Mouse (Mus musculus) spleen, embryonic (tissue): Measurements from ENCODE around the gene Ankrd27.
"Not testable (repeated sequence)": the region's sequence is repeated elsewhere in the genome, so short reads cannot be mapped to it uniquely, and the experiment has no call there.

ENCODE experiments used
- CTCF ChIA-PET: fragments of 350-600 bp; sonication (Branson Sonifier 250); formaldehyde crosslinking; loops from one replicate; lab custom pipeline; 2022; lab: Charles Lee

The Ankrd27 gene

DNA sequence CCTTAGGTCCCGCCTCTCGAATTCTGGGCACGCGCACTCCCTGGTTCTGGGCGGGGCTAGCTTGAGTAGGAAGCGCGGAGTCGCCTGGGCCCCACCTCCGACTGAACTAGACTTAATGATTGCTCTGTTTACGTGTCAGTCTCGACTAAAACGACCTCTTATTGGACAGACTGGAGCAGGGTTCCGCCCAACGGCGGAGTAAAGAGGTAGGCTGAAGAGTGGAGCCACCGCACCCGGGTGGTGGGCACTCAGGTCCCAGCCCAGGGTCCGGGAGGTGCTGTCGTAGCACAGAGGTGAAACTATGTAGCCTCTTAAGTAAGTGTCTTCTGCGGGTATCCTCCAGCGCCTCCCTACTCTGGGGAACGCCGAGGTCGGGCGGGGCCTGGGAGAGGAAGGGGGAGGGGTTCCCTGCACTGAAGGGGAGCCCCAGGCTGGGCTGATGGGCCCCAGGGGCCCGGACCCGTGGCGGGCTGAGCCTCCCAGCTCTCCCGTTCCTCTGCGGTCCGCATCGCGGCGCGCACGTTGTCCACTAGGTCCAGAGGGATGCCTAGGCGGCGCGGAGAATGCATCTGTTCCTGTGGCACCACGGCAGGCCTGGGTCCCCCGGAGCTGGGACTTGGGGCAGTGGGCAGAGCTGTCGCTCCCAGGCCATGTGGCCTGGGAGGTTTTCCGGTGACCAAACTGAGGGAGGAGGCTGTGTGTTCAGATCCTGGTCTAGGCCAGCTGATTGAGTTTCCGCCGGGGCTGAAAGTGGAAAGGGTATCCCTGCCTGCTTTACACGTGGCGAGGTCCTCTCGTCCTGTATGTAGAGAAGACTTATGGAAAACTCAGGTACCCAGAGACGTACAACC, at the start of gene Ankrd27:
TSS of gene Ankrd27 (plus strand) at position 190 of the 851 bp plus-strand sequence.
- CTCF ChIA-PET = interaction anchor here (0.6 kb wide), 1 partner anchor 35 kb away, joined by 3 read pairs; no protein-coding TSS in a partner anchor

DNA sequence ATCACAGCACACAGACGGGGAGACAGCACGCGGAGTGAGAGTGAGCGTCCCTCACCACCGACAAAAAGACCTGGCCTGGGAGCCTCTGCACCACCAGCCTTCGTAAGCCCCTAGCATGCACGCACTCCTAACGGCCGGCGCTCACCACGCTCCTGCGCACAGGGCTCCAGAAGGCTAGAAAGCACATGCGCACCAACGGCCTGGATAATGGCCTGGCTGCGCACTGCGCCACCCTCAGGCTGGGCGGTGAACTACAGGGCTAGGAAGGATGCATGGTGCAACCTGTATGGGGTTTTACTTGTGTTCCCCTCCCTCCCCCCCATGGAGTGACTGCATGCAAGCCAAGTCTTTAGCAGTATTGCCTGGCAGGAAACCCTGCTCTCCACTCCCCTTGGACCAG, 48.5 kb upstream of the Ankrd27 start, which contains the start of gene Tdrd12:
TSS of gene Tdrd12 (minus strand) at position 184 of the 400 bp plus-strand sequence.
- CTCF ChIA-PET = no interaction called here

DNA sequence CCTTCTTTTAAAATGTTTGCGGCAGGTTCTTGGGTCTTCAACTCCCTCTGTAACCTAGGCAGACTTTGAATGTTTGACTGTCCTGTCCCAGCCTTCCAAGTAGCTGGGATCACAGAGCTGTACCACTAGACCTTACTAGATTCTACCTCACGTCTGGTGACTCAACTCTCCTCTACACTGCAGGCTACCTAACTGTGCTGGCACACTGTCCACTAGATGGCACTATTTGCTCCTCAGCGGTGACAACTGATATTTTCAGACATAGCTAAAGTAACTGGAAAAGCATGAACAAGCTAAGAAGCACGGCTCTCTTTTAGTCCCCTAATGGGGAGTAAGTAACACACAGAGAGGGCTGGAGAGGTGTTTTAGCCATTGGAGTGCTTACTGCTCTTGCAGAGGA, 40.2 kb upstream of the Ankrd27 start:
- CTCF ChIA-PET = no interaction called here

DNA sequence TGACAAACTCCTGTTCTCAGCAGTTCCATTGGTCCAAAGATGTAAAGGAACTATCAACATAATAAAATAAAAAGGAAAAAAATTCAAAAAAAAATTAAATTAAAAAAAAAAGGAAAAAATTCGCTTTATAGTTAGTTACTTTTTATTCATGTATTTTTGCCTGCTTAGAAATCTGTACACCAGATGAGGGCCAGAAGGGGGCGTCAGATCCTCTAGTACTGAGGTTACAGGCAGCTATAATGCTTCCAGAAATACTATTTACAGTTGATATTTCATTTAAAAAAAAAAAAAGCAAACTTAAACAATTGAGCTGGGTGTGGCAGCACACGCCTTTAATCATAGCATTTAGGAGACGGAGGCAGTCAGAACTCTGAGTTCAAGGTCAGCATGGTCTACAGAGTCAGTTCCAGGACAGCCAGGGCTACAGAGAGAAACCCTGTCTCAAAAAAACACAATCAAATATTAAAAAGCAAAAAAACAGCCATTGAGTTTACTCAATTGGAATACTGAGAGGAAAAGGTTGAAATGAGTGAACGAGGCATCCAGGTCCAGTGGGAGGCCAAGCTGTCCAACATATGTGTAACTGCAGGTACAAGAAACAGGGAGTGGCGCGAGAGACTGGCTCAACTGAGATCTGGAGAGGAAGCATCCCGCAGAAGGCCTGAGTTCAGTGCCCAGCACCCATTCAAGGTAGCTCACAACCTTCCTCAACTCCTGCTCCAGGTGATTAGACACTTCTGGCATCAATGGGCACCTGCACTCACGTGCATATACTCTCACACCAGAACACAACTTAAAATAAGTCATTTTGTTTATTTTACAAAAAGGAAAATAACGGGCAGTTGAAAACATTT, 32.1 kb upstream of the Ankrd27 start:
- CTCF ChIA-PET = no interaction called here

DNA sequence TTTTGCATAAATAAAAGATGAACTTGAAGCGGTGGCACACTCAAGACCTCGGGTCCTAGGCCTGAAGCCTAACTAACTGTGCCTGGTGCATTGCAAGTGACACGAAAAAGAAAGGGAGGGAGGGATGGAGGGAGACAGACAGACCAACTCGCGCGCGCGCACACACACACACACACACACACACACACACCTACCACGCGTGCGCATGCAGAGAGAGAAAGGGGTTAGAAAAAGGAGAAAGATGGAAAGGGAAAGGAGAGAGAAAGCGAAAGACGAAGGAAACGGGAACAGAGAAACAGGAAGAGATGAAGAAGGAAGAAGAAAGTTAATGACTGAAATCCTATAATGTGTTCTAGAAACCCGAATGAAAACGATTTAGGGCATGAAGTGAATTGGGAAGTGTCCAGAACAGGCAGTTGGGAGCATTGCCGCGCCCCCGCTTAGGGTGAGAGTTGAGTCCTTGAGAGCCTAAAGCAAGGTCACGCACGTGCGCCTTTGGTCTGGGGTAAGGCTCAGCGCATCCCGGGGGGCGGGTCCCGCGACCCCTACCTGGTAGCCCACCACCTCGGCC, 31.4 kb upstream of the Ankrd27 start:
- CTCF ChIA-PET = interaction anchor here (0.5 kb wide), 1 partner anchor 128 kb away, joined by 12 read pairs; no protein-coding TSS in a partner anchor

DNA sequence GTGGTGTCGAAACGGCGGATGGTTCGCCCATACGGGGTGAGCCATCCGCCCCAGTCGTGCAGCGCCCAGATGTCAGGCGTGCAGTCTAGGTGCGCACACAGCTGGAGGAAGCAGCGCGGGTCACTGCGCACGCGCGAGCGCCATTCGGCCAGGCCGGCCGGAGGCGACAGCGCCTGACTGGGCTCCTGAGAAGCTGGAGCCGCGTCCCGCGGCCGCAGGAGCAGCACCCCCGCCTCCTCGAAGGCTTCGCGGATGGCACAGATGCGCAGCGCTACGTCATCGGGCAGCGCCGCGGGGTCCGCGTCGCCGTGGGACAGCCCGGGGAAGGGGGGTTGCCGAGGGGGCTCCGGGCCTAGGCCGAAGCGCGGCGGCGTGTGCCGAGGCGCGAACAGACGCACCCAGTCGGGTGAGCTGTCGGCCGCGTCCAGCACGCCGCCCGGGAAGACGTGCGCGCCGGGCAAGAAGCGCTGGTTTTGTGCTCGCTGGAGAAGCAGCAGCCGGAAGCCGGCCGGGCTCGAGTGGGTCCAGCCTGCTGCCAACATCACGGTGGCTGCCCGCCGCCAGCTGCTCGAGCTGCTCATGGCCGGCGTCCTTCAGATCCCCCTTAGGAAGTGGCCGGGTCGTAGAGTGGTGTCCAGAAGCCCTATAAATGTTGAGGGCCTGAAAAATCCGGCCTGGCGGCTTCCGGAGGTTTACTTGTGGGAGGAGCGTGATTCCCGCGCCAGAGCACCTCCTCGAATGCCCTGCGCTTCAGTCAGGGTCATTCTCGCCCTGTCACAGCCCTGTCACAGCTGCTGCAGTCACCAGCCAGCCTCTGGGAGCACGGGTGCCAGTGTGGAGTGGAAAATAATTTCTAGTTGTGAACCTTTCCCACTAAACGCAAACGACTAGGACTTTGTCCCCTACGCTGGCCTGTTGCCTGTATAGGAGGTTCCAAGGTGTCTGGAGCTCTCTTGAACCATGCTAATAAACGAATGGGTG, 30.5 kb upstream of the Ankrd27 start:
- CTCF ChIA-PET = interaction anchor here (0.5 to 0.7 kb wide), 3 partner anchors 15 to 129 kb away, joined by 3 to 12 read pairs (median 3); no protein-coding TSS in a partner anchor

DNA sequence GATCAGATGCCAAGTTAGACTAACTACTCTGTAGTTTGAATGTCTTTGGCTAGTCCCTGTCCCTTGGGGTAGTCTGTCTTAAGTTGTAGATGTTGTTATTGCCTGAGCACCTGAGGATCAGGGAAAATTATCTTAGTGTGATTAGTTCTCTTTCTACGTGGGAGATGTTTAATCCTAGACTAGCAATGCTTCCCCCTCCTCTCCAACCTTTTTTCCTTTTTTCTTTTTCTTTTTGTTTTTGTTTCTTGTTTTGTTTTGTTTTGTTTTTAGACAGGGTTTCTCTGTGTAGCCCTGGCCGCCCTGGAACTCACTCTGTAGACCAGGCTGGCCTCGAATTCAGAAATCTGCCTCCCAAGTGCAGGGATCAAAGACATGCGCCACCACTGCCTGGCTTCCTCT, 29.8 kb upstream of the Ankrd27 start, which contains the start of gene Nudt19:
TSS of gene Nudt19 (minus strand) at position 100 of the 399 bp plus-strand sequence.
- CTCF ChIA-PET = interaction anchor here (0.5 to 0.6 kb wide), 2 partner anchors 16 to 49 kb away, joined by 3 to 8 read pairs; no protein-coding TSS in a partner anchor

DNA sequence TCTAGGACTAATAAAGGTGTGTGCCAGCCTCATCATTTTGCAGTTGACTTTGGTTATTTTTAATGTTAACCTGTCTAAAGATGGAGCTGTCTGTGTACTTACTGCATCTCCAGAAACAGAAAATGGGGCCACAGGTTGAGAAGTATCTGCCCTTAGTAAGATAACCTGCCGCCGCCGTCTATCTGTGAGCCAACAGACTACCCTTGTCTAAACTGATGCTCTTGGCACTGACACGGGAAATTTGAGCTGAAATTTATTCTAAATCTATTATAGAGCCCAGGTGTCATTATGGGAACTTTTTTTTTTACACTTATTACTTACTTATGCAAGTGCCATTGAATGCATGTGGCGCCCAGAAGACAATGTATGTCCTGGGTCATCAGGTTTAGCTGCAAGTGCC, 29.1 kb upstream of the Ankrd27 start:
- CTCF ChIA-PET = interaction anchor here (0.6 kb wide), 2 partner anchors 49 to 108 kb away, joined by 3 to 8 read pairs; no protein-coding TSS in a partner anchor

DNA sequence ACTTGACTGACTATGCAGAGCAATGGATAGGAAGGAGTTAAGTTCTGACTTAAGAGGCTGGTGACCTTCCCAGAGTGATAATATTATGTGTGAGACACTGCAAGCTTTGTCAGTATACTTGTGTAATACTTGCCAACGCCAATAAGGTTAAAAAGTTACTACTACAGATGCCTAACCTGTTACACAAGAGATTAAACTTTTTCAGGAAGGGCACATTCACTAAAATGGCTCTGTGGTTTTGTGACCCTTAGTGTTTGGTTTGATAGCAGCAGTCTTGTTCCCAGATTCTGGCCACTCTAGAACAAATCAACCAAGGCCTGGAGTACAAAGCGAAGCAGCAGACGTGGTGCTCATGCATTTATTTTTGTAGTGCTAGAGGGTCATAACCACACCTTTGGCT, 28.5 kb upstream of the Ankrd27 start:
- CTCF ChIA-PET = interaction anchor here (0.6 kb wide), 1 partner anchor 108 kb away, joined by 3 read pairs; no protein-coding TSS in a partner anchor

DNA sequence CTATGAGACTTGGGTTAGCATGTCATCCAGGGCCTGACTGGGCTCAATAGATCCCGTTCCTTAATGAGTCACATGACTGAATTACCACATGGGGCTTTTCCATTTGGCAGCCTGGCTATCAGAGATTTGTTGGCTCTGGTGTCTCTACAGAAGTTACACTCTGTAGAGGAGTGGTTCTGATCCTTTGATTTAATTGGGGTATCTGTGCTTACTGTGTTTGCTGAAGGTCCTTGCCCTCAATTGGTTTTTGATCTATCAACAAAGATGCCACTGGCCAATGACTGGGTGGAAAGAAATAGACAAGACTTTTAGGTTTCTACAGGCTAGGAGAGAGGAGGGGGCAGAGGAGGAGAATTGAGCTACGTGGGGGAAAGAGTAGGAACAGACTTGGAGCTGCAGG, 27.4 kb upstream of the Ankrd27 start:
- CTCF ChIA-PET = interaction anchor here (1.0 kb wide), 1 partner anchor 22 kb away, joined by 4 read pairs; no protein-coding TSS in a partner anchor

DNA sequence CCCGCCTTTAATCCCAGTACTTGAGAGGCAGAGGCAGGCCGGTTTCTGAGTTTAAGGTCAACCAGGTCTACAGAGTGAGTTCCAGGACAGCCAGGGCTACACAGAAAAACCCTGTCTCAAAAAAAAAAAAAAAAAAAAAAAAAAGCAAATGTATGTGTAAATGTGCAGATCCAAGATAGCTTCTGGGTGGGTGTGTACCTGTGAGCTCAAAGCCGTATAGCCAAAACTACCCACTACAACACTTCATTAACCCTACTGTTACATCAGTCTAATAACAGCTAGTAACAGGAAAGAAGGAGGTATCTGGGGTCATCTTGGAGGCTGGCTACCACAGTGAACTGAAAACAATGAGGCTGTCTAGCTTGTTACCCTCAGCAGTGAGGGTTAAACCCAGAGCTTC, 26.2 kb upstream of the Ankrd27 start:
- CTCF ChIA-PET = no interaction called here

DNA sequence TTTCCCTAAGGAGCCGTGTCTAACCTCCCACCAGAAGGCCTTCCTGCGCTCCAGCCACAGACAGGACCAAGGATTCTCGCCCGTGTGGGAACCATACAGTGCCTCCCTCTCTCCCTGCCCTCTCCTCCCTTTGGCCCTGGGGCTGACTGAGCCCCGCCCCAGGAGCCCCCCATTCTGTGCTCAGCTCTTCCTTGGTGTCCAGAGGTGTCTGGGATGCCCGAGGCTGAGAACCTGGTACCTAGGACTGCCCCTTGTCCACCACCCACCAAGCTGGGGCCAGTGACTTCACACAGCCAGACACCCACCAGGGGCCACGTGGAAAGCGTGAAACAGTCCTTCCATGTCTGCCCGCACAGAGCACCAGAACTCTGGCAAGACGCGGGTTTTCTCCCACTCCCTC, 23.0 kb upstream of the Ankrd27 start:
- CTCF ChIA-PET = no interaction called here

DNA sequence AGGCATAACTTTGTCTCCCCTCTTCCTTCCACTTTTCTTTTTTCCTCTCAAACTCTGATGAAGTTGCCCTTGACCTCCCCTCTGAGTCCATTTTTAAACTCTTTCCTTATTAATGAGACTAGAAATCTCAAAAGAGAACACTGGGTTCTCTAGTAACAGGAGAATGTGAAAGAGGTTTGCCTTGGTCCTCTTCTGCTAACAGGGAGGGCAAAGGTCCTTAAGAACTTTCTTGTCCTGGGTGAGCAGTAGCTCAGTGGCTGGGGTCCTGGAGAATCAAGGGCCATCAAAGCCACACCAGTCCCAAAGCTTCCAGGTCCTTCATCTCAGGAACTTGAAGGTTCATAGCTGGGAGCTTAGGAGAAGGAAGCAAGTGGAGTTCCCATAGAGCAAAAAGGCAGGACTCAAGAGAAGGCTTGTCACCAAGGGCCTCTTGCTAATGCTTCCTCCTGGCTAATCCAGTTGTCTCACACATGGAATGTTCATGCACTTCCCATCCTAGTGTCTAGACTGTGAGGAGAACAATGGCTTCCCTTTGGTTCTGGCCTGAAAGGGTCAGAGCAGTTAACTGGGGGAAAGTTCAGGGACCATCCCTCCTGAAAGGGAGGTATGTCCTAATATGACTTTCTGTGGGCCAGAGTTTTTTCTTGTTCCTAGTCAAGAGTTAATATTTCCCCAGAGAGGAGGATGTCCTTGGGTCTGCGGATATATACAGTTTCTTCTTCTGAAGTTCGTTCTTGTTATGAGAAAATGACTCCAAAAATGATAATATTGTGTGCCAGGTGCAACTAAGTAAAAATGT, 21.8 kb upstream of the Ankrd27 start:
- CTCF ChIA-PET = no interaction called here

DNA sequence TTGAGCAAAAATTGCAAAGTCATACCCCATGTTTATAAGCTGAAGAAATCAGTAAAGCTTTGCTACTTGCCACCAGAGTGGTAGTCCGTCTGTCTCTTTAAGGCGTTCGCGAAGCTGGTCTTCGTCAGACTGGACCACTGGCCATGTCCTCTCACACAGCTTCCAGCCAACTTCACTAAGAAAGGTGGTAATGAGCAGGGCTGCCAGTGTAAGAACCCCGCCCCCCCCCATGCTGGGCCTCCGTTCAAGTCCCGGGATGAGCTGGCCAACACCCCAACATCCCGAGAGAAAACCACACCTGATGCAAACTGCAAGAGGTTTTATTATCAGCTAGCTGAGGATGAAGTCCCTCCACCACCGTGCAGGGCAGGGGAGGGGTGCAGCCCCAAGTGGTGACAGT, 21.2 kb upstream of the Ankrd27 start:
- CTCF ChIA-PET = not testable (repeated sequence)

DNA sequence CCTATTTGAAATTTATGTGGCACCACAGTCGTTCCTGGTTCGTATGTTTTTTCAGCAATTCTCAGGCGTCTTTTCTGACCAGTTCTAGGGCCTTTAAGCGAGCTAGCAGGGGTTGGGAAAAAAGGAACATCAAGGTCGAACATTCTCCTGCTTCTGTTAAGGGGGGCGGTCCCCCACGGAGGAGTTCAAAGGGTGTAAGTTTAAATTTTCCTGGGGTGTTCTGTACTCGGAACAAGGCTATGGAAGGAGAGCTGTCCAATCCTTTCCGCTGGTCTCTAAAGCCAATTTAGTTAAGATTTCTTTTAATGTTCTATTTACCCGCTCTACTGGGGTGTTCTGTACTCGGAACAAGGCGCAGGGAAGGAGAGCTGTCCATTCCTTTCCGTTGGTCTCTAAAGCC, 20.1 kb upstream of the Ankrd27 start:
- CTCF ChIA-PET = not testable (repeated sequence)

DNA sequence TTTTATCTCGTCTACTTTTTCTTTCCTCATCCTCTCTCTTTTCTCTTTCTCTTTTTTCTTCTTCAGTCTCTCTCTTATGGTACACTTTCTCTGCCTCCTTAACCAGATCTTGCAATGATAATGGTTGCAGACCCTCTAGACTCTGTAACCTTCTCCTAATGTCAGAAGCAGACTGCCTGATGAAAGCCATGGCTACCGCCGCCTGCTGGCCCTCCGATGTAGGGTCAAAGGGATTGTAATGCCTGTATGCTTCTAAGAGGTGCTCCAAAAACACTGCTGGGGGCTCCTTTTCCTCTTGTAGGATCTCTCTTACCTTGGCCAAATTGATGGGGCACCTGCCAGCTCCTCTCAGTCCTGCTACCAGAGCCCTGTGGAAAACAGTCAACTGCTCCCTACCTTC, 16.3 kb upstream of the Ankrd27 start:
- CTCF ChIA-PET = not testable (repeated sequence)

DNA sequence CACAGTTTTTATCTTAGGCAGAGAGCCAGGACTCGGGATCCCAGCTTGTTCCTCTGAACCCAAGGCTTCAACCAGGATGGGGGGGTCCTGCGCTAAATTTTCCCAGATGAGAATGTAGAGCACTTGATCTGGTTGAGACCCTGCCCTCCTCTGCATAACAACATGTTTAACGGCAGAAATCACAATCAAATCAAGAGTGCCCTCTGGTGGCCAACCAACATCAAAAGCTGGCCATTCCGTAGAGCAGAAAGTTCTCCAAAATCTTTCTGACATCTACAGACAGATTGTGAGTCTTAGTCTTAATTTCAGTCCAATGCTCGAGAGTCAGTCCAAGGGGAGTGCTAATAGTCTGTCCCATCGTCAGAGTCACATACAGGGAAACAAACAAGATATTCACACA, 15.2 kb upstream of the Ankrd27 start:
- CTCF ChIA-PET = not testable (repeated sequence)

DNA sequence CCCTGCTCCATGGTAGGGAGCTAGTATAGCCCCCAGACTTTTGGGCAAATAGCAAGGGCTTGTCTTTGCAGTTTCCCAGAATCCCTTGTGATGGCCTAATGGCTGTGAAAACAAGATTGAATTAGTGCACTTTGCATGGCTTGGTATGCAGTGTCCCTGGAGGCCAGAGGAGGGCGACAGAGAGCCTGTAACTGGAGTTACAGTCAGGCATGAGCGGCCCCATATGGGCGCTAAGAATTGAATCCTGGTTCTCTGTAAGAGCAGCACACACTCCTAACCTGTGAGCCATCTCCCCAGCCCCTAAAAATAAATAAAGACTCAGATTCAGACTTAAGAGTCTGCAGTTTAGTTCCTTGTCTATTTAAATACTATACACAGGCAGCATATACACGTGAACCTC, 6.2 kb upstream of the Ankrd27 start:
- CTCF ChIA-PET = no interaction called here

DNA sequence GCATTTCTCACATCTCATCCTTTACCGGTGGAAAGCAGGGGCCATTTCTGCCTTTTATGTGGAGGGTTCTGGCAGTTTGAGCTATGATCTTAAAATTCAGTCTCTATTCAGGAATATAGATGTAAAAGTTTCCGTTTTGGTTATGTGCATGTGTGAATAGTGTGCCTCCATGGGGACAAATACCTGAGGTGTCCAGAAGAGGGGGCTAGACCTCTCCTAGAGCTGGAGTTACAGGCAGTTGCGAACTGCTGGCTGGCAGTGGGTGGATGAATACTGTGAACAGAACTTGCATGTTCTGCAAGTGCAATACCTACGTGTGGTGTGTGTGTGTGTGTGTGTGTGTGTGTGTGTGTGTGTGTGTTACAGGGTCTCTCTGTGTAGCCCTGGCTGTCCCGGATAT, 3.3 kb upstream of the Ankrd27 start:
- CTCF ChIA-PET = no interaction called here
